Mouse (Mus musculus) stomach, postnatal 0 days (tissue): ENCODE measurements around the gene Cyp2g1. TPM values are rescaled to one million over a fixed set of nuclear protein-coding genes. Genes with fewer than 3 reads are reported as not detected.
"Not testable (repeated sequence)": the region's sequence is repeated elsewhere in the genome, so short reads cannot be mapped to it uniquely, and the experiment has no call there.

Experiments used
- ATAC-seq: fragments of 200-750 bp; cut with Nextera tagmentation; 2 replicates; pipeline ENCODE4 v1.8.0; 2017; ENCODE audit not compliant: low FRiP score, low TSS enrichment
- DNase-seq: peaks from one replicate; pipeline ENCODE4 v3.0.0-alpha.2; 2016; ENCODE audit warnings: low spot score
- H3K27ac ChIP-seq: fragments of 300-500 bp; sonication (generic); replicated peaks from 2 replicates; pipeline ENCODE4 v1.5.1; 2014; ENCODE audit warnings: mild to moderate bottlenecking, control low read depth
- H3K27me3 ChIP-seq: fragments of 300-500 bp; sonication (generic); 2 replicates; pipeline ENCODE4 v1.6.1; 2014; ENCODE audit warnings: low read length; ENCODE audit not compliant: control insufficient read depth, insufficient read depth
- H3K36me3 ChIP-seq: fragments of 300-500 bp; sonication (generic); 2 replicates; pipeline ENCODE4 v1.6.1; 2014; ENCODE audit warnings: low read length, mixed read lengths; ENCODE audit not compliant: control insufficient read depth, insufficient read depth
- H3K4me1 ChIP-seq: fragments of 300-500 bp; sonication (generic); replicated peaks from 2 replicates; pipeline ENCODE4 v1.6.1; 2014; ENCODE audit warnings: antibody characterized with exemption; ENCODE audit not compliant: control insufficient read depth, insufficient read depth
- H3K4me2 ChIP-seq: fragments of 300-500 bp; sonication (generic); replicated peaks from 2 replicates; pipeline ENCODE4 v1.6.1; 2014; ENCODE audit warnings: low read depth, mild to moderate bottlenecking, control low read depth, moderate library complexity
- H3K4me3 ChIP-seq: fragments of 300-500 bp; sonication (generic); 2 replicates; pipeline ENCODE4 v1.5.1; 2014; ENCODE audit warnings: low read depth, low read length, control low read depth
- H3K9ac ChIP-seq: fragments of 300-500 bp; sonication (generic); 2 replicates; pipeline ENCODE4 v1.6.1; 2014; ENCODE audit warnings: mild to moderate bottlenecking, low read length, control low read depth, mixed read lengths
- H3K9me3 ChIP-seq: fragments of 300-500 bp; sonication (generic); 2 replicates; pipeline ENCODE4 v1.6.1; 2016; ENCODE audit warnings: low read length; ENCODE audit not compliant: control insufficient read depth
- CTCF ChIP-seq: IDR thresholded peaks from 2 replicates; pipeline ENCODE4 v1.5.1; 2016; ENCODE audit warnings: antibody characterized with exemption, low read depth, mild to moderate bottlenecking, moderate library complexity
- EP300 ChIP-seq: optimal IDR thresholded peaks from 2 replicates; pipeline ENCODE3; 2016; ENCODE audit warnings: antibody characterized with exemption
- WGBS: fragments of 180-500 bp; shearing (Covaris S2); extraction: QIAGEN DNeasy Blood & Tissue Kit; methylation state at CpG from one replicate; pipeline ENCODE4 v1.1.7; 2014; 5-methylcytosine and 5-hydroxymethylcytosine counted together
- polyA plus RNA-seq: library from polyadenylated mRNA; unstranded; fragments of >200 nt; fragmentation: Nextera tagmentation; extraction: Ambion mirVana; gene quantifications from 2 replicates; pipeline ENCODE4 v1.2.1, GENCODE M21; 2015

The Cyp2g1 gene
- polyA plus RNA-seq, 1 experiment from 2014 or later: not detected

- no peak overlapping the region for H3K9ac ChIP-seq
- no peaks in the 10 kb centered on the region for H3K4me1 ChIP-seq
- no peaks in the 10 kb centered on the region for H3K27me3 ChIP-seq
- no peak overlapping the region for H3K4me2 ChIP-seq
- ATAC-seq: no peak
- no peaks in the 10 kb centered on the region for H3K9me3 ChIP-seq
- DNase-seq: peak; percentile 74
- H3K27ac ChIP-seq: no peak overlapping the region
- 24% methylated on average over 6 of the region's 6 CpGs for WGBS
- TF ChIP-seq EP300 (no peak), CTCF (peak; percentile 86)
- H3K36me3 ChIP-seq: no peaks in the 10 kb centered on the region
- no peak overlapping the region for H3K4me3 ChIP-seq
These were observed 30.2 kb upstream of the Cyp2g1 start for GRCm38 (mm10) chr7:26778474-26778873.

- no peaks in the 10 kb centered on the region for H3K27me3 ChIP-seq
- no peak overlapping the region for H3K4me2 ChIP-seq
- no peak overlapping the region for H3K9ac ChIP-seq
- TF ChIP-seq EP300: no peak
- TF ChIP-seq CTCF: no peak
- no peaks in the 10 kb centered on the region for H3K4me1 ChIP-seq
- 78% methylated on average over 5 of the region's 5 CpGs for WGBS
- no peak overlapping the region for H3K4me3 ChIP-seq
- no peak overlapping the region for H3K27ac ChIP-seq
- DNase-seq: no peak
- peak; percentile 55; the same call in 1 of the 2 replicates for ATAC-seq
- no peaks in the 10 kb centered on the region for H3K36me3 ChIP-seq
- H3K9me3 ChIP-seq: no peaks in the 10 kb centered on the region
These were observed 28.8 kb upstream of the Cyp2g1 start for GRCm38 (mm10) chr7:26779799-26780416.

- Histone ChIP-seq H3K4me2 (no peak overlapping the region), H3K9ac (no peak overlapping the region), H3K4me3 (no peak overlapping the region), H3K27ac (no peak overlapping the region), H3K9me3 (no peaks in the 10 kb centered on the region), H3K27me3 (no peaks in the 10 kb centered on the region), H3K4me1 (no peaks in the 10 kb centered on the region), H3K36me3 (no peaks in the 10 kb centered on the region)
- DNase-seq (no peak), ATAC-seq (no peak)
- no peak for TF ChIP-seq CTCF
- no peak for TF ChIP-seq EP300
- 13% methylated on average over 11 of the region's 11 CpGs for WGBS
These were observed 28.2 kb upstream of the Cyp2g1 start for GRCm38 (mm10) chr7:26780510-26780909.

DNA sequence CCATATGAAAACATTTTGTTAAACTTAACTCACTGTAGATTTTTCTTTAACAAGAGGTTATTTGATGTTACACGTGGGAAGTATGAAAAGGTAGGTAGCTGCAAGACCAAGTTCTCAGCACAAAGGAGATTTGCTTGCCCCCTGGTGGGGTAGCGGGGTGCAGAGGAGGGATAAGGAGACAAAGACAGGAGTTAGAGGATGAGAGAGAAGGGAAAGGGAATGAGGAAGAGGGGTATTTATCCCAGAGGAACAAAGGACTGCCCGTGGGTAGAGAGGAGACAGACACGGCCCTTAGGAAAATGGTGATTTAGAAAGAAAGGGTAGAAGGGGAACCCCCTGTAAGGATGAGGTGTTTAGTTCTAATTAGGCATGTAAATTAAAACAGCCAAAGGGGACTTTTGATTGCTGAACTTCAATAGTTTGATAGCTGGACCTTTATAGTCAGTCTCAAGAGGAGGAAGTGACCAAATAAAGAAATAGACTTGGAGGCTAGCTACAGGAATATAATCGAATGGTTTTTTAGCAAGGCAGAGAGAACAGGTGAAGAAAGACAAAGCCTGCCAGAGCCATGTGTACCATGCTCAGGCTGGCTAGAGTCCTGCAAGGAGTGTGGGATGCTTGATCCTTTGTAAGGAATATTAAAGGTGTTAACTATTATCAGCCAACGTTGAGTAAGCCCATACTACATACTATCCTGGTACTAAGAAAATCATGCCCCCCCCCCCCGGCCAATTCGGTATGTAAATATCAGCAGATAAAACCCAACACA lies 27.5 kb upstream of the Cyp2g1 start:
- no peak for TF ChIP-seq EP300
- TF ChIP-seq CTCF: no peak
- WGBS: 16% methylated on average over 8 of the region's 8 CpGs
- no peaks in the 10 kb centered on the region for H3K9me3 ChIP-seq
- DNase-seq (no peak), ATAC-seq (peak; percentile 7)
- no peaks in the 10 kb centered on the region for H3K27me3 ChIP-seq
- H3K9ac ChIP-seq: no peak overlapping the region
- no peak overlapping the region for H3K4me3 ChIP-seq
- no peak overlapping the region for H3K4me2 ChIP-seq
- no peaks in the 10 kb centered on the region for H3K4me1 ChIP-seq
- no peak overlapping the region for H3K27ac ChIP-seq
- H3K36me3 ChIP-seq: no peaks in the 10 kb centered on the region

DNA sequence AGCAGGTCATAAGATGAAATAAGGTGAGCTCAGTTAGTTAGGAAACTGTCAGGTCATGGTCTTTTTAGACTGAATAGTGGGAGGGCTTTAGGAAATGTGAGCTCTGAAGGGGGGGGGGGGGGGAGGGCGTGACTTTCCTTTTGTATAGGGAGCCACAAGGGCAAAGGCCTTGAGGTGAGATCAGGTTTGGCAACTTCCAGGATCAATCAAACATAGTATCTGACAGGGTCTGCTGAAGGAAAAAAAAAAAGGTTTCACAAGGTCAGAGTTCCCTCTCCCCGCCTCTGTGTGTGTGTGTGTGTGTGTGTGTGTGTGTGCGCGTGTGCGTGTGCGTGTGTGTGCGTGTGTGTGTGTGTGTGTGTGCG lies 26.9 kb upstream of the Cyp2g1 start:
- Histone ChIP-seq H3K4me1 (no peaks in the 10 kb centered on the region), H3K4me2 (no peak overlapping the region), H3K27me3 (no peaks in the 10 kb centered on the region), H3K27ac (no peak overlapping the region), H3K4me3 (no peak overlapping the region), H3K9me3 (no peaks in the 10 kb centered on the region), H3K36me3 (no peaks in the 10 kb centered on the region), H3K9ac (no peak overlapping the region)
- WGBS: 15% methylated on average over 7 of the region's 8 CpGs
- DNase-seq: peak; percentile 66
- peak; percentile 59 for ATAC-seq
- TF ChIP-seq EP300: no peak
- TF ChIP-seq CTCF: no peak

DNA sequence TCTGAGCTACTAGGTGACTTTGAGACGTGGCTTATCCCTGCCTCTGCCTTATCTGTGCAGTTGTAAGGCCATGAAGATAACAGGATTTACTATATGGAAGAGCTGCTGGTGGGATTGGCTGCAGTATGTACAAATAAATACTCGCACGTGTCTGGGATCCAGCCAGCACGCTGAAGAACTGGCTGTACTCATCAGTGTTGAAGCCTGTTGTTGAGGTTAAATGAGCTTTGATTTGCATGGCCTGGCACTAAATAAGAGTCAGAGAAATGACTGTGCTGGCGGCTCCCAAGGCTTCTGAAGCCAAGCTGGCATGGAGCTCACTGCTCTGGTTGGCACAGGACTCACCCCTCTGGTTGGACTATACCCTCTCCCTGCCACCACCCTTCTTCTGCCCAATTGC lies 25.5 kb upstream of the Cyp2g1 start:
- Histone ChIP-seq H3K9ac (no peak overlapping the region), H3K4me2 (no peak overlapping the region), H3K27ac (no peak overlapping the region), H3K36me3 (no peaks in the 10 kb centered on the region), H3K27me3 (no peaks in the 10 kb centered on the region), H3K4me3 (no peak overlapping the region), H3K9me3 (no peaks in the 10 kb centered on the region), H3K4me1 (no peaks in the 10 kb centered on the region)
- DNase-seq: peak; percentile 65
- peak; percentile 62 for ATAC-seq
- TF ChIP-seq EP300 (no peak), CTCF (no peak)
- WGBS: 31% methylated on average over 5 of the region's 5 CpGs

GRCm38 (mm10) chr7:26786013-26786412 lies 22.7 kb upstream of the Cyp2g1 start:
- not testable (repeated sequence) for H3K4me3 ChIP-seq, H3K9me3 ChIP-seq, H3K27ac ChIP-seq, H3K9ac ChIP-seq, H3K36me3 ChIP-seq, H3K27me3 ChIP-seq, H3K4me1 ChIP-seq, DNase-seq, H3K4me2 ChIP-seq, ATAC-seq
- WGBS: 42% methylated on average over 1 of the region's 1 CpGs
